ENCODE assay signal across 9 mouse cellular contexts in genomic region chr3:68964682-68965081, GRCm38 (mm10). TPM values are rescaled to one million over a fixed set of nuclear protein-coding genes. Genes with fewer than 3 reads are reported as not detected.
DNase-seq lines count a peak whose midpoint lies in the region; ATAC-seq and TF ChIP-seq lines count a peak whose summit lies in the region.
"Had no signal": no experiment of that assay in that cellular context is flagged by ENCODE, and none has a peak within 500 bp of the region (broad histone marks: within the 10 kb centered on the region; RNA-seq: fewer than 3 reads in every experiment).

No protein-coding gene starts in this region.

- no peaks in the 10 kb centered on the region for H3K4me1 ChIP-seq in hindbrain, embryonic 11.5 days (replicated peaks; ENCODE audit: control insufficient read depth, insufficient read depth, low read length)
- H3K4me1 ChIP-seq in hindbrain, embryonic 13.5 days (replicated peaks) = no peaks in the 10 kb centered on the region
- H3K4me1 ChIP-seq in G1E (ENCODE audit: insufficient read depth, low read depth, low read length) = peaks cover 25% of the 10 kb centered on the region
- H3K4me1 ChIP-seq: hindbrain, embryonic 15.5 days had no signal

- H3K27ac ChIP-seq in hindbrain, embryonic 11.5 days (ENCODE audit: low read depth, low read length) = no peak overlapping the region
- H3K27ac ChIP-seq in hindbrain, embryonic 13.5 days = no peak overlapping the region
- H3K27ac ChIP-seq: hindbrain, embryonic 15.5 days had no signal

- no peaks in the 10 kb centered on the region for H3K9me3 ChIP-seq in hindbrain, embryonic 11.5 days (ENCODE audit: control insufficient read depth, low read length)
- H3K9me3 ChIP-seq in hindbrain, embryonic 13.5 days = 0 out of 2 replicates have a peak, but pooled peaks cover 3% of the 10 kb centered on the region
- H3K9me3 ChIP-seq in G1E (replicated peaks) = peaks cover 3% of the 10 kb centered on the region; the same call in 1 of the 2 replicates
- H3K9me3 ChIP-seq: hindbrain, embryonic 15.5 days had no signal

- no peaks in the 10 kb centered on the region for H3K27me3 ChIP-seq in hindbrain, embryonic 11.5 days (ENCODE audit: control insufficient read depth, insufficient read depth, low read length)
- H3K27me3 ChIP-seq in hindbrain, embryonic 13.5 days = no peaks in the 10 kb centered on the region
- H3K27me3 ChIP-seq in G1E (ENCODE audit: insufficient read depth, low read length) = no peaks in the 10 kb centered on the region
- H3K27me3 ChIP-seq: hindbrain, embryonic 15.5 days had no signal

- H3K4me3 ChIP-seq in hindbrain, embryonic 11.5 days (ENCODE audit: low read depth, low read length) = no peak overlapping the region
- H3K4me3 ChIP-seq in hindbrain, embryonic 13.5 days = no peak overlapping the region
- no peak overlapping the region for H3K4me3 ChIP-seq in G1E (ENCODE audit: low read depth, low read length)
- H3K4me3 ChIP-seq: hindbrain, embryonic 15.5 days had no signal

- no peak overlapping the region for H3K4me2 ChIP-seq in hindbrain, embryonic 11.5 days (replicated peaks; ENCODE audit: low read depth, low read length)
- no peak overlapping the region for H3K4me2 ChIP-seq in hindbrain, embryonic 13.5 days
- H3K4me2 ChIP-seq: hindbrain, embryonic 15.5 days had no signal

- H3K36me3 ChIP-seq in hindbrain, embryonic 11.5 days (ENCODE audit: control insufficient read depth, insufficient read depth, low read length) = no peaks in the 10 kb centered on the region; the same call in 1 of the 2 replicates
- peaks cover 43% of the 10 kb centered on the region for H3K36me3 ChIP-seq in hindbrain, embryonic 13.5 days
- H3K36me3 ChIP-seq in G1E (replicated peaks) = peaks cover 53% of the 10 kb centered on the region

- TF ChIP-seq CTCF in G1E (IDR thresholded peaks at IDR 0.05; ENCODE audit: low read depth, low read length) = peak; percentile 21; the same call in 1 of the 2 replicates

- no peak for ATAC-seq in hindbrain, embryonic 11.5 days (ENCODE audit: low FRiP score)
- no peak for ATAC-seq in hindbrain, embryonic 13.5 days (ENCODE audit: low FRiP score)
- no peak for ATAC-seq in G1E (ENCODE audit: extremely low read depth, insufficient number of reproducible peaks, low FRiP score, poor library complexity, severe bottlenecking)

- peak; percentile 13 for DNase-seq in hindbrain, embryonic 11.5 days (ENCODE audit: low spot score)
- DNase-seq in 3T3-L1 (ENCODE audit: low read depth, low spot score) = peak; percentile 35
- no peak for DNase-seq in G1E (ENCODE audit: low spot score)
- DNase-seq in lung, postnatal 14 days = peak; percentile 46
- no peak for DNase-seq in urinary bladder, postnatal 4 days (ENCODE audit: low spot score in 2 of 2)
- DNase-seq in cerebellum, postnatal 36 days = no peak
- no peak for DNase-seq in left cerebral cortex, postnatal 36 days (ENCODE audit: low spot score in 2 of 2)

- H3K9ac ChIP-seq in hindbrain, embryonic 11.5 days (ENCODE audit: low read depth, low read length) = no peak overlapping the region
- H3K9ac ChIP-seq in hindbrain, embryonic 13.5 days = no peak overlapping the region
- H3K9ac ChIP-seq: hindbrain, embryonic 15.5 days had no signal

- intact Hi-C loops in left cerebral cortex, postnatal 36 days (cut with DNase I) = no loop called here

RNA-seq across cellular contexts. Expression of gene Ift80, which starts 39.7 kb away (rescaled TPM):
- polyA plus RNA-seq in hindbrain, embryonic 11.5 days (2014; fragmentation: Nextera tagmentation; extraction: Ambion mirVana) = 16.8 and 18.3 TPM in 2 replicates
- polyA plus RNA-seq in hindbrain, embryonic 13.5 days (2015; fragmentation: Nextera tagmentation; extraction: Ambion mirVana) = 9.0 and 9.8 TPM in 2 replicates
- total RNA-seq in G1E (2014; fragmentation: Nextera tagmentation) (21.7 and 66.1 TPM in 2 replicates), G1E (2017) (14.8 and 17.6 TPM in 2 replicates)
- 0.32 and 0.56 TPM in 2 replicates for polyA plus RNA-seq in G1E (2012)
- total RNA-seq in left cerebral cortex, postnatal 36 days (2021) = 10 to 100 TPM; 22.5 to 23.6 TPM

RNA-seq across cellular contexts. Expression of gene Smc4, which starts 39.9 kb away (rescaled TPM):
- polyA plus RNA-seq in hindbrain, embryonic 11.5 days (2014; fragmentation: Nextera tagmentation; extraction: Ambion mirVana) = 179 and 193 TPM in 2 replicates
- polyA plus RNA-seq in hindbrain, embryonic 13.5 days (2015; fragmentation: Nextera tagmentation; extraction: Ambion mirVana) = 54.3 and 59.8 TPM in 2 replicates
- total RNA-seq in G1E (2014; fragmentation: Nextera tagmentation) = 591 and 614 TPM in 2 replicates
- total RNA-seq in G1E (2017) = 364 and 430 TPM in 2 replicates
- polyA plus RNA-seq in G1E (2012) = 98.6 and 99.9 TPM in 2 replicates
- total RNA-seq in left cerebral cortex, postnatal 36 days (2021) = 1 to 10 TPM; 5.1 to 6.1 TPM

Comparison
In these comparisons a context has a peak if more than half of its experiments do, and no peak if none do; other contexts are left out.
1. DNase-seq: peak in hindbrain, embryonic 11.5 days (single experiment), 3T3-L1 (single experiment) and lung, postnatal 14 days (single experiment); none in G1E (single experiment), urinary bladder, postnatal 4 days (0 of 2), cerebellum, postnatal 36 days (0 of 2) and left cerebral cortex, postnatal 36 days (0 of 2).